Mouse (Mus musculus) bone marrow, adult 2 months (tissue): ENCODE measurements around the gene Klhl21.

Experiments
- CTCF ChIP-seq: fragments of 200-500 bp; IDR thresholded peaks from 2 replicates; pipeline ENCODE4 v1.5.1; 2011; ENCODE audit warnings: low read length, control low read depth; ENCODE audit not compliant: control insufficient read depth, insufficient read depth
- POLR2A ChIP-seq: fragments of 200-500 bp; IDR thresholded peaks from 2 replicates; pipeline ENCODE4 v1.6.1; 2011; ENCODE audit warnings: low read depth, mild to moderate bottlenecking, control low read depth, low read length, borderline replicate concordance; ENCODE audit not compliant: control insufficient read depth

- TF ChIP-seq POLR2A (no peak), CTCF (no peak)
Measured at GRCm38 (mm10) chr4:151983043-151983442, 25.6 kb upstream of the Klhl21 start.
